Mouse (Mus musculus) cerebellum, postnatal 14 days (tissue): ENCODE results near the gene Gcdh.
A peak's percentile ranks its signal among the peaks of the same experiment; 100 is the strongest.

Source experiments
- DNase-seq, 2 experiments: peaks; one replicate each; pipeline ENCODE4 v3.0.0; 2021; ENCODE audit warnings: mixed read lengths in 2 of 2

Gcdh gene

DNA sequence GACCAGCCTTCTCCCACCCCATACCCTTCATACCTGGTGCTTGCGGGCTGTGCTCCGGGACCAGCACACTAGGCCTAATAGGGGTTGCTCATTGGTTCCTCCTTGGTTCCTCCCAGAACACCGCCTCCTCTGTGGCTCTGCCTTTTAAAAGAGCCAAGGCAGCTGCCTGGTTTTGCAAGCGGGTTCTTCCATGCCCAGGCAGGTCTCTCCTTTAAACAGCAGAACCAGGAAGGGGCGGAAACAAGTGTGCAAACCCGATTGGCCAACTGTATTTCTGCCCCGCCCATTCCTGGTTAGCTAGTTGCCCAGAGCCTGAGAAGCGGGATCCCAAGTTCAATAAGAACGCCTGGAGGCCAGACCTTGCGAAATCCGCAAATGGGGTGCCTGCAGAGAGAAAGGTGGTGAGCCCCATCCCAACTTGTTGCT is at the start of gene Gcdh:
TSS of gene Gcdh (minus strand) at position 213 of the 426 bp plus-strand sequence.
- DNase-seq, result peak; percentile 89 to 92

DNA sequence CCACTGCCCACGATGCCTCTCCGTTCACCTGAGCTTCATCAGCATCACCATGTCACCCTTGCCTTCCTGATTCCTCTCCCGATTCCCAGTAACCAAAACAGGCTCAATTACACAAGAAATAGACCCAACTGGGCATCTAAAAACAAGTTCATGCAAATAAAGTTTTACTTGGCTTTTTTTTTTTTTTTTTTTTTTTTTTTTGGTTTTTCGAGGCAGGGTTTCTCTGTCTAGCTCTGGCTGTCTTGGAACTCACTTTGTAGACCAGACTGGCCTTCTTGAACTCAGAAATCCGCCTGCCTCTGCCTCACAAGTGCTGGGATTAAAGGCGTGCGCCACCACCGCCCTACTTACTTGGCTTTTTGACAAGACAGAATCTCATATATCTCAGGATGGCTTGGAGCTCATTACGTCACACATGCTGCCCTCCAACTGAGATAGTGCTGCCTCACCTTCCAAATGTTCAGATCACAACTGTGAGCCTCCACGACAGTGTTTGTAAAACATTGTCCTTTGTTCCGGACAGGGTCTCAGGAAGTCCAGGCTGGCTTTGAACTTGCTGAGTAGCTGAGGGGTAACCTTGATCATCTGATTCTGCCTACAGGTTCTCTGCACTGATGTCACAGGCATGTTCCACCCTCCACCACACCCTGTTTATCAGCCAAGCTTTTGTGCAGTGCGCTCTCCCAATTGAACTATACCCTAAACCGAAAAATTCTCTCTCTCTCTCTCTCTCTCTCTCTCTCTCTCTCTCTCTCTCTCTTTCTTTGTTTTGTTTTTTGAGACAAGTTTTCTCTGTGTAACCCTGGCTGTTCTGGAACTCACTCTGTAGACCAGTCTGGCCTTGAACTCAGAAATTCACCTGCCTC is 44.1 kb upstream of the Gcdh start:
- no peak for DNase-seq

DNA sequence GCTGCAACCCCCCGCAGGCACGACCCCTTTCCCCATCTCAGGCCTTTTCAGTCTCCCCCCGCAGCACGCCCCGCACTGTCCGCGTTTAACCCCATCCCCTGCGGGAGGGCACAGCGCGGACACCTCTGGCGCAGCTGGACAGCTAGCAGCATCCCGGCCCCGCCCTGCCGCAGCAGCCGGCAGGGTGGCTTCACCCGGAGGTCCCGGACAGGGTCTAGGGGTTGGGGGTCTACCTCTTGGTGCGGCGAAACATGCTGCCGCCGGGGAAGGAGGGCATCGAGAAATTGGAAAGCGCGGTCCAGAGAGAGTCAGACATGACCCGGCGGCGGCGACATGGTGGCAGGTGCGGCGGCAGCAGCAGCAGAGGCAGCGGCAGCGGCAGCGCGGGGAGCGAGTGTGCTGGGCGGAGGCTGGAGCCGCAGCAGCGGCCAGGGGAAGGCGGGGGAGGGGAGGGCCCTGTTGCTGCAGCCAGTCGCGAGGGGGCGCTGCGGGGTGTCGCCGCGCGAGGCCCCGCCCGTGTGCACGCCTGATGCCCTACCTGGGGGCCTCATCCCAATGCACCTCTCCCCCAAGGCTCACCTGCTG is 43.3 kb upstream of the Gcdh start, which contains the start of gene Mast1:
TSS of gene Mast1 (minus strand) at position 398 of the 585 bp plus-strand sequence.
- peak; percentile 94 to 95 for DNase-seq

DNA sequence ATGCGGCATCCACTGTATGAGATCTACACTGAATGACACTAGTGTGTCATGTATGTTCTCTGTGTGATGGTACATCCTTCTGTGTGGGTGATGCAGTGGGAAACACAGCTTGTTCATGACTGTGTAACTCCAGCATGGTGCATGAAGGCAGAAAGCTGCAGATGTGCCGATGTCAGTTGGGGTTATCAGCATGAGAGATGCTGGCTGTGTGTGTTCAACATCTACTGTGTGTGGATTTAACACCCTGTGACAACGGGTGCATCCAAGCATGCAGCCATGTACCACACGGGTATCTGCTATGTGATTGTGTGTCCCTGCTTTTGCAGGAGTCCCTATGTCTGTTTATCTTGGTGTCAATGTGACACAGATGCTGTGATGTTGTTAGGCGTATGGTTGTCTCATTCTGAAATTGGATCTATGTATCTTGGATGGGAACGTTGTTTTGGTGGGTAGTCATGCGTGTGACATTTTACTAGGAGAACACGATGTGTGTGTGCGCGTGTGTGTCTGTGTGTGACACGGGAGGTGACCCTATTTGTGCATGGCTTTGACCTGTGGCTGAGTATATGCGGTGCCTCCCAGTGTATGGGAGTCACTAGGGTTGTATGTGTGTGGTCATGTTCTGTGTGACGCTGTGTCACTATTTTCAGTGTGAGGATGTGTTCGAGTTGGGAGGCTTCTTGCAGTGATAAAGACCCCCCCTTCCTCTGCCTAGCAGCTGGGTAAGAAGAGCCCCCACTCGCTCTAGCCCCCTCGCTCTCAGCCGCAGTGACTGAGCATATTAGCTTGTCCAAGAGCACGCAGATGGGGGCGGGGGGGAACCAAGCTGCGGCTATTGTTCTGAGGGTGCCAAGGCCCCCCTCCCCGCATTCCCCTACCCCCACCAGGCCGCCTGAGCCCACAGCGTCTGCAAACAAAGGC is 42.6 kb upstream of the Gcdh start:
- DNase-seq, result peak; percentile 38 to 64

DNA sequence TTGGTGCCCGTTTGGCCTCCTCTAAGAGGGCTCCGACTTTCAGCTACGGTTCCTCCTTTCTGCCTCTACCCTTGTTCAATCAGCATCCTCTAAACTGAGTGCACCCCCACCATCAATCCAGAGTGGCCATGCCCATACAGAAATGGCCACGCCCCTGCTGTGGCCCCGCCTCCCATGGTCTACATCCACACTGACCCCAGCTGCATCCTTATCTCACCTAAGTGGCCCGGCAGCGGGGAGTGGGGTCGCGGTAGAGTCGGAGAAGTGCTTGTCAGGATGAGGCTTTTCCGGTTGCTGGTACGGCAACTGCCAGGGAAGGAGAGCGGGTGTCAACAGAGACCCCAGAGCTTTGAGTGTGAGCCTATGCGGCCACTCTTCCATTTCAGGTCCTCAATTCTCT is 41.8 kb upstream of the Gcdh start:
- peak in 1 of 2 experiments; percentile 53 for DNase-seq

DNA sequence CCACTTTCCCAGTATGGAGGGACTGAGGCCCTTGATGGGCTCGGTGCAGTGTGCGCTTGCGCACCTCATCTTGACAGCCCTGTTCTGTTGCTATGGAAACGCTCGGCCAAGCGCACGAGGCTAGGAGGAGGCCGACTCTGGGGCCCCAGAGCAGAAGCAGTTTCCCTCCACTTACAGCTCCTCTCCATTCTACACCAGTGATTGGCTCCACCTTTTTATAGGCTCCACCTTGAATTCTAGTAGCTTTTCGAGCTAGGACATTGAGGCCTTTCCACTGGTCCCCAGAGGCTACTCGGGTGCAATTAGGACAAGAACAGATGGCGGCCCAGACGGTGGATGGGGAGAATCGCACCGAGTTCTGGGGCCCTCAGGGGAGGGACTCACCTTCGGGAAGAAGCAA is 41.1 kb upstream of the Gcdh start:
- DNase-seq, result peak; percentile 77 to 80

DNA sequence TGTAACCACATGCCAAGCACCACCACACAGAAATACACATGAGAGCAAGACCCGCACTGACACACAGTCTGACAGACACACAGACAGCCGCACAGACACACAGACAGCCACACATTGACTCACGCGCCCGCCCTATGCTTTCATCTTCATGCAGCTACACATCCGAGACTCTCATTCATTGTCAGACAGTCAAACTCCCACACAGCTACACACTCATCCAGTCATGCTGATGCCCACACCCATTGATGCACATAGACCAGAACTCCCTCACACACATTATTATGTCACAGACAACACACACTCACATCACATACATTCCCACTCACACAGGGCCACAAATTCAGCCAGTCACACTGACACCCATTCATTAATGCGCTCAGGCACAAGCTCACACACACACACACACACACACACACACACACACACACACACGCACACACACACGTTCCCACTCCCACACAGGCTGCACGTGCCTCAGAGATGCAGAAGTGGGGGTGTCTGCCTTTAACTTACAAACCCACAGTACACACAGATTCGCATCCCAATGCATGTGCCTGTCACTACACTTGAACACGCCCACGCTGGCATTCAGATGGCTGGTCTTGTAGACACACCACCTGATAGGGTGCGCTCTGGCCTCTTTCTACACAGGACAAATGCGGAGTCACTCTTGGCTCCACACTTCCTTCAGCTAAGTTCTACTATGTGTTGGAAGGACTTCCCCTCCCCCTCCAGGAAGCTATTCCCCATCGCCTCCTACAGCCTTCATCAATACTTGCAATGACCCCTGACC is 40.2 kb upstream of the Gcdh start:
- DNase-seq, result no peak

DNA sequence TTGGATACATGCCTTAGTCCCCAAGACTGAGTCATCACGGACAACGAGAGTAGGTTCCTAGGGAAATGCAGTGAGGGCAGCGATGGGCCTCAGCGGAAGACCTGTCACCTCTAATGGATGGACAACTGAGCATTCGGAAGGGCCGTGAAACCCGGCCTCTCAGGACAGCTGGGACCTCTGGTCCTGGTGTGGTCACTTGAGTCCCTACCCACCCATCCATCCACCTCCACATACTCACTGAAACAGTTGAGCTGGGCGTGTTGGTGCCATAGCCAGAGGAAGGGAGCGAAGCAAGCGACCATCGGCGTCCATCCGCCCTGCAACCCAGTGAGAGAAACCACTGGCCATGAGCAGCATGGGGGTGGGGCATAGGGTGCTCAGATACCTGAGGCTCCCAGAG is 36.9 kb upstream of the Gcdh start:
- DNase-seq, result no peak

DNA sequence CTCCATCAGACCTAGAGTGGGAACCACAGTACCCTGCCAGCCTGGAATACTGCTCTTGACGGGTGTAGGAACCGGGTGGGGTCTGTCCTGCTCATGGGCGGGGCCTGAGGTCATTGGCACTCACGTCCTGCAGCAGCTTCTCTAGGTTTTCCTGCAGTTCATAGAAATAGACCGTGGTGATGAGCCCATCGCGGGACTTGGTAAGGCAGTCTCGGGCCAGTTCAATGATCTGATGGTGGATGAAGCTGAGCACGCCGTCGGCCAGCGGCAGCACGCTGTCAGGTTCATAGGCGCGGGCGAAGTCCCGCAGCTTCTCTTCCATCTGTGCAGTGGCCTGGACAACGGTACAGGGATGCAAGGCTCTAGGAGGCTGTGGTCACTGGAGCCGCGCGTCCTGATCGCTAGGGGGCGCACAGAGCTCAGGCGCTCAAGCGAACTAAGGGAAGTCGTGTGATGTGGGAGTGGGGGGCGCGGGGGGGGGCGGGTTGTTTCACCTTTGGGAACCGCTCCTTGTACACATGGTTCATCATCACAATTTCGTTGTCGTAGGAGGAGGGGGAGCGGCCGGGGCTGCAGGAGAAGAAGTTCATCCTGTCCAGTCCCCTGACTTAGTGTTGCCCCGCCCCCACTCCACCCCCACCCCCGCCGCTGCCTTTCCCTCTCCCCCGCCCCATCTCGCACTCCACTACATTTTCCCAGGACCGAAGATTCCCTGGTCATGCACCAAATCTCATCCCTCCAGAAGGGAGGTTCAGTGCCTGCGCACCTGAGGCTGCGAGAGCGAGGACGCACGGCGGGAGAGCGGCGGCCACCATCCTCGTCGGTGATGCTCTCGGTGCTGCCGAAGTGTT is 35.0 kb upstream of the Gcdh start:
- DNase-seq, result peak; percentile 89 to 91

DNA sequence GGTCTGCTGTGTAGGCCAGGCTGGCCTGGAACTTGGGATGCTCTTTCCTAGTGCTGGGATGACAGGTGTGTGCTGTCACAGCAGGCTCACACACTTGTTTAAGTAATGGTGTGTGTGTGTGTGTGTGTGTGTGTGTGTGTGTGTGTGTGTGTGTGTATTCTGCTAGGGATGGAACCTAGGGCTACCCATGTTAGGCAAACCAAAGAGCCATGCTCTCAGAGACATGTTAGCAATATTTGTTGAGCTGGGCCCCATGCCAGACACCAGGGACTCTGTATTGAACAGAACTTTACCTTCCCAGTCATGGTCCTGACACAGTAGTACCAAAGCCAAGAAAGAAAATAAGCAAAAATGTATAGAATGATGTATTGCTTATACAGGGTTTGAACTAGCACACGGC is 33.8 kb upstream of the Gcdh start:
- no peak for DNase-seq

DNA sequence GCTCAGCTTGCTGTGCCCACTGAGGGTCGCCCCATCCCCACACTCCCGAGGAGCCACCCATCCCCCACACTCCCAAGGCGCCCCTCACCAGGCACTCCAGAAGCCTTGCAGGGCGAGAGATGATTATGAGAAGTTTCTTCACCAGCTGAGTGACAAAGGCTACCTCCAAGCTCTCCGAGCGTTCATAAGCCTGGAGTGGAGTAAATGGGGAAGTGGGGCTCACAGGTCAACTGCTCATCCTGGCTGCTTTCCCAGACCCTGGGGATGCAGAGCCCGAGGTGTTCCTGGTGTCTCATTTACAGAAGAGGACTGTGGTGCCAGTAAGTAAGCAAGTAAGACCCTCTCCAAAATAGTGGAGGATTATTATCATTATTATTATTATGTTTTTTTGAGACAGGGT is 31.8 kb upstream of the Gcdh start:
- DNase-seq, result no peak

DNA sequence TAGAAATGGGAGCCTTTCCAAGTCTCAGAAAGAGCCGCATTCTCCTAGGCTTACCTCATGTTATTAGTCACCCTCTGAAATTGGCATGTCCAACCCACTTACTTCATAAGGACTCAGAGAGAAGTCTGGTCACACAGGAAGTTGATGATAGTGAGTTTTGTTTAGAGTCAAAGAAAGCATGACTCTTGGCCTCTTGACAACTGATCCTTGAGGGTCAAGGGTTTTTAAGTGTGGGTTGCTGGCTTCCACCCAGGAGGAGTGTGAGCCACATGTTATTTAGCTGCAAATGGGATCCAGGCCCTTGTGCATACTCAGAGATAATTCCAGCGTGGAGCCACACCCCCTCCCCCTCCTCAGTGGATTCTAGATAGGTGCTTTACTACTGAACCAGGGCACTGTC is 27.9 kb upstream of the Gcdh start:
- DNase-seq, result no peak

DNA sequence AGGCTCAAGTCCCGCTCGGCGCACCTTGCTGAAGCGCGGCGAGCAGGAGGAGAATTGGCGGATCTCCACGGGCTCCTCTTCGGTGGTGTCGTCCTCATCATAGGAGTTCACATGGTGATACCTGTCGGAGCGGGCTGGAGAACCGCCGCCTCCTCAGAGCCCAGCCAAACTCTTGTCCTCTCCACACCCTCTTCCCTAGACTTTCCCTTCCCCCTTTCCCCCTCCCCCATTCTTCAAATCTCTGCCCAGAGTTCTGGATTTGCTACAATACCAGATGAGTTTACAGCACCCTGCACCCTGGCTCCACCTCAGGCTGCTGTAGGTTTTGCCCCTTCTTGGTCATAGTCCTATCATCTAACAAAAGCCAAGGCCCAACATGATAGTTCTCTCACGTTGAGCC is 24.9 kb upstream of the Gcdh start:
- DNase-seq, result no peak

DNA sequence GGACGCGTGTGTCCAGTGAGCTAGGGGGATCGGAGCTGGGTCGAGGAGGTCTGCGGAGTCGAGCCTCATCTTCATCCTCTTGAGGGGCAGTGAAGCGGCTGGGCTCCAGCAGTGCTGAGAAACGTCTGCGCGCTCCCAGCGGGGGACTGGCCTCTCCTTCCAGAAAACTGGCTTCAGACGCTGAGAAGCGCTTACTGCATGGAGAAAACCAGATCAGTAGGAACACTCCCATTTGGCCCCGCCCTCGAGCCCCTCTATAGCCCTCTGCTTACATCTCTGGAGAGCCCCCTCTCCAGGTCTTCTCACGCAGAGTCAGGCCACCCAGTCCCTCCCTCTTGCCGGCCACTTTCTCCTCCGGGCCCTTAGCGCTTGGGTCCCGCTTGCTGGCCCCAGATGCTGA is 24.1 kb upstream of the Gcdh start:
- DNase-seq, result no peak

DNA sequence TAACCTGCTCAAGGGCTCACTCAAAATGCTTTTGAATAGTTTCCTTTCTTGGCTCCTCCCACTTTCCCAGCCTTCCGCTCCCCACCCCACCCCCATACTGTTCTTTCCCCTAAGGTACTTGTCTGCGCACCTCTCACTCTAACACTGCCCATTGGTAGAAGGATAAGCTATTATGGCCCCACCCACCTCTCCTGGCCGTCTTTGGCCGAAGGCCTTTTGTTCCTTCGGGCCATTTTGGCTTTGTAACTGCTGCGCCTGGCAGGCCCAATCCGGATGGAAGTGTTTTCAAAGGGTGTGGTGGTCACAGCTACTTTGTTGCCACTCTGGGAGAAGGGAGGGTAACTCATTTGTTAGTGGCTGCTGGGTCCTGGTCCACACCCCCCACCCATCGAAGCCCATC is 21.5 kb upstream of the Gcdh start:
- no peak for DNase-seq

DNA sequence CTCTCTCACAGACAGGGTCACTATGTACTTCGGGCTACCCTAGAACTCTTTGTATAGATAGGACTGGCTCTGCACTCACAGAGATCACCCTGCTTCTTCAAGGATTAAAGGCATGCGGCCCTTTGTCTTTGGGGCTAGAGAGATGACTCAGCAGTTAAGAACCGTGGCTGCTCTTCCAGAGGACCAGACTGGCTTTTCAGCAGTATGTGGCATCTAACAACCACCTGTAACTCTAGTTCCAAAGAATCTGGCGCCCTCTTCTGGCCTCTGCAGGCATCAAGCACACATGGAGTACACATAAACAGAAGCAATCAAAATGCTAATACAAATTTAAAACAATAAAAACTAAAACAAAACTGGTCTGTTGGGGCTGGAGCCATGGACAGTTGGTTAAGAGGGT is 20.2 kb upstream of the Gcdh start:
- DNase-seq, result peak; percentile 60 to 84

DNA sequence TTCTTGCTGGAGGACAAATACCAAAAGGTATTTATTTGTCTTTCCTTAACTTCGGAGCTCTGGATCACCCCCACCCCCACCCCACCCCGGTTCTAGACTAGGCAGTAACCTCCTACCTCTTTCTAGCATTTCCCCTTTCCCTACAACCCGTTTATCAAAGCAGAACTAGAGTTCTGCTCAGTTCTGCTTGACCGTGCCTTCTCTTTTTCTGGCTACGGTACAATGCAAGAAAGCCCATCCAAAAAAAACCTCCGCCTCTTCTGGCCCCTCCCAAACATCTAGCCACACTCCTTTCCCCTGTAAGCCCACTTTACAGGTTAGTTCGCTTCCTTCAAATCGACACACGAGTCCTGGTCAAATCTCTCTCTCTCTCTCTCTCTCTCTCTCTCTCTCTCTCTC is 19.8 kb upstream of the Gcdh start:
- DNase-seq, result no peak

DNA sequence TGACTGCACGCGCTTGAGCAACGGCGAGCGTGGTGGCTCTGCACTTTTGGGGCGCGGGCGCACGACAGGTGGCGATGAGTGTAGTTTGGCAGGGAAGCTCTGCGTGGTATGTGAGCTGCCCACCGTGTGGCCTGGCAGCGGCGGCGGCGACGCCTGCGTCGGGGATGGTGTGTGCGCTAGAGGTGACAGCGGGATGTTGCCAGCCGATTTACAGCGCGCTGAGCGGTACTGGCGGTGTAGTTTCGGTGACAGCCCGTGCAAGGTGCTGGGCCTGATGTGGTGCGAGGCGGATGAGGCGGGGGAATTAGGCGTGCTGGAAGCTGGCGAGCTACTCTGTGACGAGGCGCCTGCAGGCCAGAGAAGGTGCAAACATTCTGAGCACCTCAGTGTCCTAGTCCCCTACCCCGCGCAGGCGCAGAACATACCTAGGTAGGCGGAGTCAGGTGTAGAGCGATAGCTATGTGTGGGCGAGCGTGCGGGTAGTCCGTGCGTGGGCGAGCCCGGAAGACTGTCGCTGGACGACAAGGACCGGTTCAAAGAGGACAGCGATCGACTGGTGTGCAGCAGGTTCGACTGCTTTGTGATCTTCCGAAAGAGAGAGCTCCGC is 19.3 kb upstream of the Gcdh start:
- peak; percentile 86 to 88 for DNase-seq

DNA sequence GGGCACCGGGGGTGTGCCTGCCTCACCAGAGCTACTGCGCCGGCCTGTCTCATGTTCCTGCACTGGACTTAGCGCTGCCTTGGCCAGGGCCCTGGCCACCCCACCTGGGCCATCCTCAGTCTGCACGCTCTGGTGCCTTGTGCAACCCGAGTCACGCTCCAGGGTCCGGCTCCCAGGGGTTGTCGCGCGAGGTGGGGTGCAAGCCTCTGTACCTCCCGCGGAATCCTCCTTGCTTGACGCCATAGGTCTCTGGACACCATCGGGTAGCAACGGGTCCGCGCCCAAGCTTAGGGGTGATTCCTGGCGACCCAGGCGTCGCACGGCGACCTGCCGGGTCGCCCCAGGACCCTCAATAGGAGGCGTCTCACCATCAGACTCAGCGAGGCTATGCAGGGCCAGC is 18.7 kb upstream of the Gcdh start:
- no peak for DNase-seq

DNA sequence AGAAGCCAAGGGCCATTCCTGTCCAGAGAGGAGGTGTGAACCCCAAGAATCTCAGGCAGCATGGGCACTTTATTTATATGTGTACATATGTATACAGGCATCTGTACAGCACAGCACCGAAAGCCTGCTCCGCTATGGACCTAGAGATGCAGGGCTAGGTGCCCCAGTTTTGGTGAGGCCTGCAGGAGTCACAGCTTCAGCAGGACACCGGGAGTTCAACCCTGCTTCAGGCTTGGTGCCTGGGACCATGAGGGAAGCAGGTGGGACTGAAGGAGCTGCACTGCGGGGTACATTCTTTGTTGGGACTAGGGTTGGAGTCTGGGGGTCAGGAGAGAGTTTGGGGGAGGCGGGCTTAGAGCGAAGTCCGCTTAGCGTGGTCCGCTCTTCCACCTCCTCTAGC is 18.1 kb upstream of the Gcdh start:
- no peak for DNase-seq

DNA sequence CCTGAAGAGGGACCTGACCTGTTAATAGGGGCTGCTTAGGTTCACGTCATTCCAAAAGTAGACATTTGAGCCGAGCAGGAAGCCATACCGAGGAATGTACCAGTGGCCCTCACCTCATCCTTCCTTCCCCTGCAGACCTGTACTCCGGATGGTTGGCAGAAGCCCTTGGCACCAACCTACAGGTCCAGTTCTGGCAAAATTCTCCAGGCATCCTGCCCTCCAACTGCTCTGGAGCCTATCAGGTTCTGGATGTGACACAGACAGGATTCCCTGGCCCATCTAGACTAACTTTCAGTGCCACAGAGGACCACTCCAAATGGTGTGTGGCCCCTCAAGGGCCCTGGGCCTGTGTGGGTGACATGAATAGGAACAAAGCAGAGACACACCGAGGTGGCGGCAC is 16.8 kb upstream of the Gcdh start:
- peak; percentile 64 to 70 for DNase-seq
